Mouse (Mus musculus) embryonic fibroblast, embryonic 13.5 days (primary cell): ENCODE measurements around the gene Frmd4a.

ENCODE experiments used
- CTCF ChIP-seq: IDR thresholded peaks from 2 replicates; pipeline ENCODE4 v1.5.1; 2011; ENCODE audit warnings: mild to moderate bottlenecking, control low read depth, low read length, moderate library complexity, borderline replicate concordance; ENCODE audit not compliant: insufficient read depth
- POLR2A ChIP-seq: IDR thresholded peaks from 2 replicates; pipeline ENCODE4 v1.6.1; 2011; ENCODE audit warnings: low read depth, mild to moderate bottlenecking, control low read depth, low read length, moderate library complexity

- TF ChIP-seq CTCF (no peak), POLR2A (no peak)
Observed at GRCm38 (mm10) chr2:4603361-4603945, 585.9 kb downstream of the Frmd4a start.
